Mouse (Mus musculus) myocyte (in vitro differentiated cells): Measurements from ENCODE around the gene G2e3.

Experiments
- CEBPB ChIP-seq: IDR thresholded peaks from 2 replicates; pipeline ENCODE4 v1.6.1; 2011; ENCODE audit warnings: mild to moderate bottlenecking, moderate library complexity; ENCODE audit not compliant: poor library complexity, insufficient read depth, severe bottlenecking
- MAX ChIP-seq: IDR thresholded peaks from one replicate; pipeline ENCODE4 v1.6.1; 2011; ENCODE audit warnings: low read depth, mild to moderate bottlenecking, control low read depth
- MYOD1 ChIP-seq, 3 experiments: IDR thresholded peaks; one replicate each; pipeline ENCODE4 v1.6.1; 2011; ENCODE audit warnings: control low read depth in 2 of 3, low read depth in 2 of 3, mild to moderate bottlenecking in 2 of 3, moderate library complexity in 1 of 3; ENCODE audit not compliant: insufficient read length in 2 of 3, control insufficient read depth in 1 of 3
- MYOG ChIP-seq, 3 experiments: IDR thresholded peaks; one replicate each; pipeline ENCODE4 v1.6.1; 2011; ENCODE audit warnings: control low read depth in 2 of 3, low read depth in 2 of 3, mild to moderate bottlenecking in 2 of 3; ENCODE audit not compliant: insufficient read length in 2 of 3, control insufficient read depth in 1 of 3, insufficient read depth in 1 of 3
- POLR2A ChIP-seq: IDR thresholded peaks from one replicate; pipeline ENCODE4 v1.6.1; 2011; ENCODE audit warnings: low read depth, mild to moderate bottlenecking, control low read depth, moderate library complexity; ENCODE audit not compliant: insufficient read length
- POLR2AphosphoS2 ChIP-seq: IDR thresholded peaks from one replicate; pipeline ENCODE4 v1.6.1; 2011; ENCODE audit warnings: low read depth, control low read depth; ENCODE audit not compliant: insufficient read length
- SRF ChIP-seq: IDR thresholded peaks from one replicate; pipeline ENCODE4 v1.6.1; 2011; ENCODE audit warnings: low read depth; ENCODE audit not compliant: control insufficient read depth, insufficient read length
- TCF12 ChIP-seq: IDR thresholded peaks from one replicate; pipeline ENCODE4 v1.6.1; 2011; ENCODE audit warnings: mild to moderate bottlenecking, control low read depth; ENCODE audit not compliant: poor library complexity, insufficient read depth, severe bottlenecking
- USF1 ChIP-seq: IDR thresholded peaks from one replicate; pipeline ENCODE4 v1.6.1; 2011; ENCODE audit warnings: low read depth, mild to moderate bottlenecking, control low read depth, moderate library complexity

DNA sequence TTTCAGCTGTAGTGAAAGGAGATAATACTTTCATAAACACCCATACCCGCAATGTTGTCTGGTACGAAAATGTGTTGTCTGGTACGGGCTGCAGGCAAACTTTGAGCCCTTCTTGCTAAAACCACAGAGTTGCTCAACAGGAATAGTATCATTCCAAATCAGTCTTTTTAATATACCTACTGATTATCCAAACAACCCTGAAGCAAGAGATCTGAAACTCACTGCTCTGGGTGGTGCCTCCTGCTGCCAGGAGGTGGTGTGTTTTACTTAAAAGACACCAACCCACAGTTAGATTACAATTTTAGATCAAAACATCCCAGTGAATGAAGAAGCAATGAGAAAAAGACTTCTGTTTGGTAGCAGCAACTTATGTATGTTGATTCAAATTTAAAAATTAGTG, 24.3 kb upstream of the G2e3 start:
- TF ChIP-seq USF1 (no peak), POLR2A (no peak), MYOG (IDR thresholded peaks at IDR 0.05; ENCODE audit: control insufficient read depth in 1 of 3, insufficient read depth in 1 of 3, insufficient read length in 2 of 3, low read depth in 2 of 3) (no peak), TCF12 (no peak), MAX (no peak), SRF (no peak), POLR2AphosphoS2 (no peak), CEBPB (no peak), MYOD1 (IDR thresholded peaks at IDR 0.05; ENCODE audit: control insufficient read depth in 1 of 3, insufficient read length in 2 of 3, low read depth in 2 of 3) (no peak)
